Mouse (Mus musculus) left cerebral cortex, postnatal 36 days (tissue): Measurements from ENCODE around the gene 4930519G04Rik. TPM values are rescaled to one million over a fixed set of nuclear protein-coding genes. Genes with fewer than 3 reads are reported as not detected.
"Not testable (repeated sequence)": the region's sequence is repeated elsewhere in the genome, so short reads cannot be mapped to it uniquely, and the experiment has no call there.

ENCODE experiments used
- DNase-seq, 2 experiments: peaks; one replicate each; pipeline ENCODE4 v3.0.0; 2021 to 2022; ENCODE audit warnings: low spot score in 2 of 2, mixed read lengths in 1 of 2
- intact Hi-C: fragments of 180-260 bp; cut with DNase I; formaldehyde crosslinking; loops from one replicate; pipeline ENCODE4 v1.15.1; 2025
- total RNA-seq, 2 experiments: library from RNA; stranded (reverse); gene quantifications; 2 replicates each; pipeline ENCODE4 v1.2.3; 2021

The 4930519G04Rik gene
- total RNA-seq, 2 experiments from 2014 or later = not detected

DNA sequence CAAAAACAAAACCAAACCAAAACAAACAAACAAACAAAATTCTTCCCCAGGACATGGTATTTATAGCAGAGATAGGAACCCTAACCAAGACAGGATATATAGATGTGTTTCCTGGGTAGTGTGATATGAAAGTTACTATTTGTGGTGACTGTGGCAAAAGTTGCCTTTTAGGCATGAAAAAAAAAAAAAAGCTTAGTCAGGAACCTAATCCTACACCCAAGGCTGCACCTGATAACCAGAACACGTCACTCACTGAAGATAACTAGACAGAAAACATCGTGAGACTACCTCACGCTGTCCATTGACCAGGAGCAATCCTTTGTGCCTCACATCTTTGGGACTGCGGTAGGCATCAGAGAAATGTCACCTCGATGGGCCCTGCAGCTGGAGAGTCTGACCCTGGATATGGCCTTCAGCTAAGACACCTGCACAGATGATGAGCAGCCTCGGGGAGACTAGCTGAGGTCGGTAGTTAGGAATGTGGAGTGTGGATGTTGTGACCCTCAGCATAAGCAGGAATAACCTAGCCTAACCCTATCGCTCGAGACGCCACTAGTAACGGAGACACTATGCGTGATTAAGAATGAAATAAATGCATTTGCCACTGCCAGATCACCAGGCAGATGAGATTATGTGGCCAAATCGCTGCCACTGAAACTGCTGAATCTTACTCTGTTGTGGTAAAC lies 43.4 kb downstream of the 4930519G04Rik start, which contains the start of gene Oasl2:
Oasl2 (plus strand) TSS at position 249 of the 686 bp plus-strand sequence.
- intact Hi-C loops = no loop called here
- no peak for DNase-seq

DNA sequence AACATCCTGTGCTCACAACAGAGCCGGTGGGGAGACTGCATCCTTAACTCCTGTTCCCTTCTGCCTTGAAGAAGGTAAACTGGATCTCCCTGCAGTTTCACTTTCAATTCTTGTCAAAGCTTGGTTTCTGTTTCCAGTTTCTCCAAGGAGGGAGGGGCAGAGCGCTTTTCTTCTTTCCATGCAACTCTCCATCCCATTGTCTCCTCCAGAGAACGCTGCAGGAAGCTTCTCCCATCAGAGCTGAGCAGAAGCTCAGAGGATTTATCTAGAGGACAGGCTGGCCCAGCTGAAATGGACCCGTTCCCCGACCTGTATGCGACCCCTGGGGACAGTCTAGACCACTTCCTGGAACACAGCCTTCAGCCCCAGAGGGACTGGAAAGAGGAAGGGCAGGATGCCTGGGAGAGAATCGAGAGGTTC lies 43.9 kb downstream of the 4930519G04Rik start:
- intact Hi-C loops = no loop called here
- DNase-seq = no peak

DNA sequence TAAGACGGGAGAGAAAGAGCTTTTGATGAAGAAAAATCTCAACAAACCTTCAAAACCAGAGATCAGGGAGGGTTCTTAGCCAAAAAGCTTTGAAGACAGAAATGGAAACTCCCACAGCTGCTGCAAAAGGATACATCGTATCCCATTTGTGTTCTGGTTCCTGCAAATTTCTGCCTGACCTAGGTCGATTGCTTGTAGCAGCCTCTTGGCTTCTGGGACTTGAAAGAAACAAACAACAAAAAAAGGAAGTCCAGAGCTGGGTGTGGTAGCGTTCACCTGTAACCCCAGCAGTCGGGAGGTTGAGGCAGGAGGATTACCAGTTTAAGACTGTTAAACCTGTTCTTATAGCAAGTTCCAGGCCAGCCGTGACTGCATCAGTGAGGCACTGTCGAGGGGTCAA lies 45.4 kb downstream of the 4930519G04Rik start:
- DNase-seq = no peak

DNA sequence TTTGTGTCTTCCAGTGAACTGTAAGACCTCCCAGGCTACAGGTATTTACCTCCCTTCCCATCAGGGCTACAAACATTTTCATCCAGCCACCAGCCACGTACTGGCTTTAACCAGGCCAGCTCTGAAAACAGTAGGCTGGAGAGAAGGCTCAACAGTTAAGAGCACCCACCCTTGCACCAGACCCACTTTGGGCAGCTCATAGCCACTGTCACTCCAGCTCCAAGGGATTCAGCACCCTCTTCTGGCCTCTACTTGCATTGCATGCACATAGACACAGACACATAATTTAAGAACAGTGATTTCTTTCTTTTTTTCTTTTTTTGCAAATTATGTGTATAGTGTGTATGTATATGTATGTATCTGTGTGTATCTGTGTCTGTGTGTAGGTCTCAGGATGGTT lies 48.9 kb downstream of the 4930519G04Rik start:
- intact Hi-C loops = no loop called here
- no peak for DNase-seq

More for the DNA sequence above, 45.4 kb downstream of the 4930519G04Rik start:
- intact Hi-C loops = no loop called here

DNA sequence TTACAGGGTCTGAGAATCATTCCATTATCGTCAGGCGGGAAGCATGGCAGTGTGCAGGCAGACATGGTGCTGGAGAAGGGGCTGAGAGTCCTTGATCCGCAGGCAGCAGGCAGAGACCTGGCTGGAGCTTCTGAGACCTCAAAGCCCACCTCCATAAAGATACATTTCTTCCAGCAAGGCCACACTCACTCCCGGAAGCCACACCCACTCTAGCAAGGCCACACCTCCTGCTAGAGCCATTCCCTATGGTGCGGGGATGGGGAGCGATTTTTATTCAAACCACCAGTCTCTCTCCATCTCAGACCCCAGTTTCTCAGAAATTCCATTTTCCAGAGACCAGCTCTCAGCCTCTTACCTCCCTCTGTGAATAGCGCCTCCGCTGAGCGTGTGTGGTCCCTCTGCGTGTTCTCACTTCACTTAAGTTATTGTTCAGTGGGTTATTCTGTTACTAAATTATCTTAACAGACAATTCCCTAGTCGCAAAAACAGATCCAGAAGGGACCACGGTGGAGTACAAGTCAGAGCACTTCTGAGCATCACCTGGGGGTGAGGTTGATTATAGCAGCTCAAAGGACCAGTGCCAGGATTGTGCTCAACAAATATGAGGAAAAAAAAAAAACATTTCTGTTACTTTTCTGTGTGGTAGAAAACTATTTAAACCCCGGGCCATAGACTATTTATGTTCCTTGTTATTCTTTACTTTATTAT lies 55.3 kb downstream of the 4930519G04Rik start:
- intact Hi-C loops = no loop called here
- no peak for DNase-seq

DNA sequence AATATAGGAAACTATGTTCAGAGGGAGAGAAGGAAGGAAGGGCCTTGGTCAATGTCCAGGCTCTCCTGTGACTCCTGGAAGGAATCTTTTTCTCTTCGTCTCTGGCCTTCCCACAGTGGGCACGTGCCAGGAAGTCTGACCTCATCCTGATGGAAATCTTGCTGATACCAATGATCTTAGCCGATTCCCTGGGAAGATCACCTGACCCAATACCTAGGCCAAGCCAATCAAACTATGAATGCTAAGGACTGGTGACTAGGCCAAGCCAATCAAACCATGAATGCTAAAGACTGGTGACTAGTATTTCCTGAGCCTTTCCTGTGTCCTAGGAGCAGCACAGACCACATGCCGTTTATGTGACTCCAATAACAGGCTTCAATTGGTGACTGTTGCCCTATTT lies 60.2 kb downstream of the 4930519G04Rik start:
- intact Hi-C loops = no loop called here
- DNase-seq = no peak

DNA sequence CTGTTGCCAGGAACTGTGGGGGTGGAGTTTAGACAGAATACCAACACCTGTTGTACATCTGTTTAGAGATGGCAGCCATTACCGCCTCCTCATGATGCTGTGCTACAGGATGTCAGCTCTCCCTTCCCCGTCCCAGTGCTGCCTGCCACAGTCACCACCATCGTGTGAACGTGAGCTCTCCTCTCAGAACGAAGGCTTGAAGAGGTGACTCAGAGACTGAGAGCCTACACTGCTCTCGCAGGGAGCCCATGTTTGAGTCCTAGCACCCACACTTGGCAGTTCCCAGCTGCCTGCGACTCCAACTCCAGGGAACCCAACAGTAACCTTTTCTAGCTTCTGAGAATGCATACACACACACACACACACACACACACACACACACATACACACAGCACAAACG lies 61.4 kb downstream of the 4930519G04Rik start:
- intact Hi-C loops = no loop called here
- DNase-seq = peak; percentile 28

DNA sequence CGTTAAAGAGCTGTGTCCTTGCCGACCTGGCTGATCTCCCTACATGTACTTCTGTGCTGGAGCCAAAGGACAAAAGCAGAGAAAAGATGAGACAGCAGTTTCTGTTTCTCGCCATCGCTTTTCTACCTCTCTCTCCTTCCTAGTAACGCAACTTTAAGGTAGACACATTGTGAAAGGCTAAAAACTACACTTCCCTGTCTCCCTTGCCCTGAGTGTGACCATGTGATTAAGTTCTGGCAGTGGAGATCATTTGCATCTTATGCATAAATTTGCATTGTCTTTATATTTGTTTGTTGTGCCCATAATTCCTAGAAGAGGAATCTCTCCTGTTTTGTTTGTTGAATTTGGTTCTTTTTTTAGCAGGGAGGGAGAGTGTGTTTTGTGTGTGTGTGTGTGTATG lies 62.4 kb downstream of the 4930519G04Rik start:
- intact Hi-C loops = no loop called here
- DNase-seq = no peak

DNA sequence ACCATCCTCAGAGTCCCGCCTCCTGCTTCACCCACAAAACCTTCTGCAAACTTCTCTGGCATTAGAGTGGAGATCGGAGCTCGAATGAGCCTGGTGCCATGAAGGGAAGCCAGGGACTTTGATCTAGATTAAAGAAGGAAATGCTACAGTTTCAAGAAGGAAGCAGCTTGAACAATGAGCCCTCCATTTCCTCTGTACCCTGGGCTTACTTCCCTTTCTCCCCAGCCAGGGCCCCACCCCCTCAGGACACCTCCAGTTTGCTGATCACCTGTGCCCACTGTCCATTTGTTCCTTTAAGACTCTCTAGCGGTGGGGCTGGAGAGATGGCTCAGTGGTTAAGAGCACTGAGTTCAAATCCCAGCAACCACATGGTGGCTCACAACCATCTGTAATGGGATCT lies 63.3 kb downstream of the 4930519G04Rik start:
- intact Hi-C loops = no loop called here
- no peak for DNase-seq

DNA sequence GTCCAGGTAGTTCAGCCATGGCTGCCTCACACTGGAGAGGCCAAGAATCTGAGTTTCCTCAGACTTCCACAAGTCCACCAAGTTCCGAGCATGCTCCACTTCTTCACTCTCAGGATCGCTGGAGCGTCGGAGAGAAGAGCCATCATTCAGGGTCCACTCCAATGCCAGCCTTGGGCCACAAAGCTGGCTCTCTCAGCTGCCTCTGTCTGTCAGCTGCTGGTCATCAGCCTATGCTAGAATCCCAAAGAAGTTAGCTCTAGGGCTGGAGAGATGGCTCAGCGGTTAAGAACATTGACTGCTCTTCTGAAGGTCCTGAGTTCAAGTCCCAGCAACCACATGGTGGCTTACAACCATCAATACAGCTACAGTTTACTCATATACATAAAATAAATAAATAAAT lies 63.9 kb downstream of the 4930519G04Rik start:
- DNase-seq, intact Hi-C loops: not testable (repeated sequence)

DNA sequence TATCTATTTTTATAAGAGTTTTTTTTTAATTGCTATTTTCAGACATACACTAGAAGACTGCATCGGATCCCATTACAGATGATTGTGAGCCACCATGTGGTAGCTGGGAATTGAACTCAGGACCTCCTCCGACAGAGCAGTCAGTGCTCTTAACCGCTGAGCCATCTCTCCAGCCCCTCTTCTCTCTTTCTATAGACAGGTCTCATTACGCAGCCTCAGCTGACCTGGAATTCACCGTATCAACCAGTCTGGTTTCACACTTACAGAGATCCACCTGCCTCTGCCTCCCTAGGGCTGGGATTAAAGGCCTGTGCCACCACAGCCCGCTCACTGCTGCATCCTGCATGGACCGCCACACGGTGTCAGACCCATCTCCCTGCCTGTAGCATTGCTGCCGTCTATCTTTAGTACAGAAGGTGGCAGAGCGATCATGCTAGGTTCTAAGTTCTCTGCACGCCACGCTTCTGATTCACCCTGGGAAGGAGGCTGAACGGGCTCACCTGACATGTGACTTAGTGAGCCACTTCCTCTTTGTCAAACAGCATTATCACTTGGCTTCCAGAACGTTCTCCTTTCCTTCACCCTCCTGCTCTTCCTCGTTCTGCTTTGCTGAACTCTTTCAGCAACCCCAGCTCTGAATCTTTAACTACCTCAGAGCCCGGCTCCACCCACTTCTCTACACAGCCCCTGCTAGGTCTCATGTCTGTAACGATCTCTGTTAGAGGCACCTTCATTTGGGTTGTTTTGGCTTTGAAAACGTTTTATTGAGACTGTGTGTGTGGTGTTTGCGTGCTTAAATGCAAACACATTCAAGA lies 68.3 kb downstream of the 4930519G04Rik start:
- intact Hi-C loops = no loop called here

DNA sequence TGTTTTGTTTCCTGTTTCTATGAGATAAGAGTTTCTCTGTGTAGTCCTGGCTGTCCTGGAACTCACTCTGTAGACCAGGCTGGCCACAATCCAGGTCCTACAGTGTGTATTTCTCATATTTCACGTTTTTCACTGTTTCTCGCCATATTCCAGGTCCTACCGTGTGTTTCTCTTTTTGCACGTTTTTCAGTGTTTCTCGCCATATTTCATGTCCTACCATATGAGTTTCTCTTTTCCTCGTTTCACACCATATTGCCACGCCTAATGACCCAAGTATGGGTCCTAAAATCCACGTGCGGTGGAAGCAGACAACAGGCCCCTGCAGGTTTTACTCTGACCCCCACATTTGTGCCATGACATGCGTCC lies 68.9 kb downstream of the 4930519G04Rik start:
- DNase-seq = no peak
- intact Hi-C loops = no loop called here

More for the DNA sequence above, 68.3 kb downstream of the 4930519G04Rik start:
- no peak for DNase-seq

DNA sequence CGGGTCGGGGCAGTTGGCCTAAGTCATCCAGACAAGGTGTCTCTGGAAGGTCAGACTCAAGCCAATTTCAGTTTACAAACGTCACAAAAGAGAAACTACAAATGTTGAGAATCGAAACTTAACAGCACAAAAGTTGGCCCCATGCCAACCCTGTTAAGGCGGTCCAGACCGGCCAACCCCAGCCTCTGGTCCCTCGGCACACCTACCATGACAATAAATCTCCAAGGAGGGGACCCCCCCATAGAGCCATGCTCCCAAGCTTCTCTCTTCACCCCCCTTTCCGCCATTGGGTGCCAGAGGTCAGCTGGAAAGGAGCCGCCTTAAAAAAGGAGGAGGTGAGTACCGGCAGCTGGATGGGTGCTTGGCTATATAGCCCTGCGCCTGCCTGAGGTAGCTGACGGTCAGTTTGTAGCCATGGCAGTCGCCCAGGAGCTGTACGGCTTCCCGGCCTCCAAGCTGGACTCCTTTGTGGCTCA lies 69.6 kb downstream of the 4930519G04Rik start, which contains the start of gene Oasl1:
Oasl1 (plus strand) TSS at position 243 of the 476 bp plus-strand sequence.
- no peak for DNase-seq
- intact Hi-C loops = no loop called here

DNA sequence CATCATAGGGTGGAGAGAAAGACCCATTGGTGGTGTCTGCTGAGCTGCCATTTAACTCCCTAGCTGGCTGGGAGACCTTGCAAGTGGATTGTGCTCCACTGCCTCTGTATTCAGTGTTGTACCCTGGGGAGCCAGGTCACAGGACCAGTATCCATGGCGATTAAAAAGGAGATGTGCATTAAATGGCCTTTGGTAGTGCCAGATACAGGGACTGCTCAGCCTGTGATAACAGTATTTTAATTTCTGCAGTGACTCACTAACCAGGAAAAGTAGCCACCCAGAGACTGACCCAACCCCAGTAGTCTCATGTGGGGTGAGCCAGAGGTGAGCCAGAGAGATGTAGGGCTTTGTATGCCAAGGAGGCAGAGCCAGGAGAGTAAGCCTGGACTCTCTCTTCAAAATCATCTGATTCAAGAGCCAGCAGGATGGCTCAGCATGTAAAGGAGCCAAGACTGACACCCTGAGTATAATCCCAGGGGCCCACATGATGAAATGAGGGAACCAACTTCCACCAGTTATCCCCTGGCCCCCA lies 72.8 kb downstream of the 4930519G04Rik start:
- intact Hi-C loops = no loop called here
- DNase-seq = no peak

DNA sequence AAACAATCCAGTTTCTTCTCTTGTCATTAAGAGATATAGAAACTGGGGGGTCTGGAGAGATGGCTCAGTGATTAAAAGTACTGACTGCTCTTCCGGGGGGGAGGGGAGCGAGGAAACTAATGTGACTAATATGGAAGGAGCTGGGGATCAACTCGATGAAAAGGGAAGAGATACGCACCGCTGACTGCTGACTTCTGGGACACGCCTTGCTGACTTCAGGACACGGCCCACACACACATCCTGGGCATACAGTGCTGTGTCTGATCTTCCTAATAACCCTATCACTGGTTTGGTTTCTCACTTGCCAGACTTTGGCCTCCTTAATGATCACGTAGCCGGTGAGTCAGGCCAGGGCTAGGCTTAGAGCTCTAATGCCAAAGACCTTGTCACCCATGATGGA lies 73.3 kb downstream of the 4930519G04Rik start:
- intact Hi-C loops = no loop called here
- DNase-seq = no peak

DNA sequence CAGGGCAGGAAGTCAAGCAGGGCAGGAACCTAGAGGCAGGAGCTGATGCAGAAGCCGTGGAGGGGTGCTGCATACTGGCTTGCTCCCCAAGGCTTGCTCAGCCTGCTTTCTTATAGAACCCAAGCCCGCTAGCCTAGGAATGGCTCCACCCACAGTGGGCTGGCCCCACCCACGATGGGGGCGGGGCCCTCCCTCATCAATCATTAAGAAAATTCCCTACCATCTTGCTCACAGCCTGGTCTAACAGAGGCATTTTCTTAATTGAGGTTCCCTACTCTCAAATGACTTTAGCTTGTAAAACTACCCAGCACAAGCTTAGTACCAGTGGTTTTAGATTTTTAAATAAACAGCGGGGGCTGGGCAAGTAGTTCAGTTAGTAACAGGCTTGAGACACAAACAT lies 78.2 kb downstream of the 4930519G04Rik start:
- intact Hi-C loops = no loop called here
- no peak for DNase-seq

DNA sequence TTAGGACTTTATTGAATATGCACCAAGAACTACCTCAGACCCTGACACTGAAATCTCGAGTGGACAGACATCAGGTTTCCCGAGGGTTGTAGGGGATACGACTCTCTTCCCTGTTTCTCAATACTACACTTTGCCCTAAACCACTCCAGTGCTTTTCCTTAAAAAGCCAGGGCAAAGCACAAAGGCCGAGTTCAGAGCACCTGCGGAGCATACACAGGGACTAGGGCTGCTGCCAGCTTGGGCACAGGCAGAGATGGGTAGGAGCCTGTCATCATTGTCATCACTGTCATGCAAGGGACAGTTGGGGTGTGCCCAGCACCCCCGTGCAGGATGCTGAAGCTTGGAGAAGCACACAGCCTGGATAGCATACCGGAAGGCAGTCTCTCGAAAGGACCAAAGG lies 79.7 kb downstream of the 4930519G04Rik start:
- intact Hi-C loops = no loop called here
- no peak for DNase-seq
